Mouse (Mus musculus) myocyte (in vitro differentiated cells): Measurements from ENCODE around the gene Zc3h6.

Experiments
- CEBPB ChIP-seq: IDR thresholded peaks from 2 replicates; pipeline ENCODE4 v1.6.1; 2011; ENCODE audit warnings: mild to moderate bottlenecking, moderate library complexity; ENCODE audit not compliant: poor library complexity, insufficient read depth, severe bottlenecking
- E2F4 ChIP-seq: IDR thresholded peaks from one replicate; pipeline ENCODE4 v1.6.1; 2011; ENCODE audit warnings: mild to moderate bottlenecking, control low read depth, moderate library complexity; ENCODE audit not compliant: insufficient read depth
- MAX ChIP-seq: IDR thresholded peaks from one replicate; pipeline ENCODE4 v1.6.1; 2011; ENCODE audit warnings: low read depth, mild to moderate bottlenecking, control low read depth
- MYOD1 ChIP-seq, 3 experiments: IDR thresholded peaks; one replicate each; pipeline ENCODE4 v1.6.1; 2011; ENCODE audit warnings: control low read depth in 2 of 3, low read depth in 2 of 3, mild to moderate bottlenecking in 2 of 3, moderate library complexity in 1 of 3; ENCODE audit not compliant: insufficient read length in 2 of 3, control insufficient read depth in 1 of 3
- MYOG ChIP-seq, 3 experiments: IDR thresholded peaks; one replicate each; pipeline ENCODE4 v1.6.1; 2011; ENCODE audit warnings: control low read depth in 2 of 3, low read depth in 2 of 3, mild to moderate bottlenecking in 2 of 3; ENCODE audit not compliant: insufficient read length in 2 of 3, control insufficient read depth in 1 of 3, insufficient read depth in 1 of 3
- POLR2A ChIP-seq: IDR thresholded peaks from one replicate; pipeline ENCODE4 v1.6.1; 2011; ENCODE audit warnings: low read depth, mild to moderate bottlenecking, control low read depth, moderate library complexity; ENCODE audit not compliant: insufficient read length
- SRF ChIP-seq: IDR thresholded peaks from one replicate; pipeline ENCODE4 v1.6.1; 2011; ENCODE audit warnings: low read depth; ENCODE audit not compliant: control insufficient read depth, insufficient read length
- TCF12 ChIP-seq: IDR thresholded peaks from one replicate; pipeline ENCODE4 v1.6.1; 2011; ENCODE audit warnings: mild to moderate bottlenecking, control low read depth; ENCODE audit not compliant: poor library complexity, insufficient read depth, severe bottlenecking
- TCF3 ChIP-seq: IDR thresholded peaks from one replicate; pipeline ENCODE4 v1.6.1; 2011; ENCODE audit warnings: low read depth, control low read depth; ENCODE audit not compliant: insufficient read length
- USF1 ChIP-seq: IDR thresholded peaks from one replicate; pipeline ENCODE4 v1.6.1; 2011; ENCODE audit warnings: low read depth, mild to moderate bottlenecking, control low read depth, moderate library complexity

- TF ChIP-seq POLR2A (no peak), USF1 (no peak), CEBPB (no peak), E2F4 (no peak), TCF12 (no peak), MYOG (IDR thresholded peaks at IDR 0.05; ENCODE audit: control insufficient read depth in 1 of 3, insufficient read depth in 1 of 3, insufficient read length in 2 of 3, low read depth in 2 of 3) (no peak), SRF (no peak), MYOD1 (IDR thresholded peaks at IDR 0.05; ENCODE audit: control insufficient read depth in 1 of 3, insufficient read length in 2 of 3, low read depth in 2 of 3) (no peak), TCF3 (no peak), MAX (no peak)
Measured at GRCm38 (mm10) chr2:129047811-129048210, 80.6 kb downstream of the Zc3h6 start, which contains the start of gene Vinac1.
